Mouse (Mus musculus) embryonic fibroblast, embryonic 13.5 days (primary cell): ENCODE data around the gene Fam84b.

Experiments
- CTCF ChIP-seq: IDR thresholded peaks from 2 replicates; pipeline ENCODE4 v1.5.1; 2011; ENCODE audit warnings: mild to moderate bottlenecking, control low read depth, low read length, moderate library complexity, borderline replicate concordance; ENCODE audit not compliant: insufficient read depth
- POLR2A ChIP-seq: IDR thresholded peaks from 2 replicates; pipeline ENCODE4 v1.6.1; 2011; ENCODE audit warnings: low read depth, mild to moderate bottlenecking, control low read depth, low read length, moderate library complexity

DNA sequence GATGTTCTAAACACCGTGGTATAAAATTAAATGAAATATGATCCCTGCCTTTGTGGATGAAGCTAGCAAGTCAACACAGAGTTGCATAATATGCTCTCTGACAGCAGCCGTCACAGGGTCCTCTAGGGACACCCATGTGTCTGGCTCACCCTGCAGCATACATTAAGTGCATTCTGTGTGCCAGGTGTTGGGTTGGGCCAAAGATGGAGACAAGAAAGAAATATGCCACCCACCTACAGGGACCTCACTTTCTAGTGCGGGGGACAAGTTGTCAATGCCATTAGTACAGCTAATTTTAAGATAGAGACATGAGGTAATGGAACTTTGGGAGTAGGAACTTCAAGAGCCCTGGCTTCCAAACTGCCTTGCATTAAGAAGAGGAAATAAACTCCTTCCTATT is 4.9 kb downstream of the Fam84b start:
- TF ChIP-seq POLR2A (no peak), CTCF (no peak)
